Mouse (Mus musculus) forebrain, embryonic 12.5 days (tissue): ENCODE results near the gene Cd81. TPM values are rescaled to one million over a fixed set of nuclear protein-coding genes. Genes with fewer than 3 reads are reported as not detected.
A peak's percentile ranks its signal among the peaks of the same experiment; 100 is the strongest.

Experiments used
- ATAC-seq: fragments of 200-750 bp; cut with Nextera tagmentation; 2 replicates; pipeline ENCODE4 v1.8.0; 2017; ENCODE audit warnings: moderate TSS enrichment; ENCODE audit not compliant: low FRiP score
- H3K27ac ChIP-seq: fragments of 300-500 bp; sonication (generic); 2 replicates; pipeline ENCODE4 v1.5.1; 2016; ENCODE audit warnings: mild to moderate bottlenecking
- H3K27me3 ChIP-seq: fragments of 300-500 bp; sonication (generic); 2 replicates; pipeline ENCODE4 v1.6.1; 2016; ENCODE audit warnings: mild to moderate bottlenecking
- H3K36me3 ChIP-seq: fragments of 300-500 bp; sonication (generic); replicated peaks from 2 replicates; pipeline ENCODE4 v1.6.1; 2016; ENCODE audit warnings: mild to moderate bottlenecking
- H3K4me1 ChIP-seq: fragments of 300-500 bp; sonication (generic); 2 replicates; pipeline ENCODE4 v1.6.1; 2016
- H3K4me2 ChIP-seq: fragments of 300-500 bp; sonication (generic); 2 replicates; pipeline ENCODE4 v1.6.1; 2016; ENCODE audit warnings: mild to moderate bottlenecking, moderate library complexity
- H3K4me3 ChIP-seq: fragments of 300-500 bp; sonication (generic); replicated peaks from 2 replicates; pipeline ENCODE4 v1.5.1; 2016; ENCODE audit warnings: mild to moderate bottlenecking
- H3K9ac ChIP-seq: fragments of 300-500 bp; sonication (generic); 2 replicates; pipeline ENCODE4 v1.6.1; 2016; ENCODE audit warnings: mild to moderate bottlenecking
- H3K9me3 ChIP-seq: fragments of 300-500 bp; sonication (generic); 2 replicates; pipeline ENCODE4 v1.6.1; 2016
- WGBS: fragments of 180-500 bp; shearing (Covaris S2); methylation state at CpG from one replicate; pipeline ENCODE4 v1.1.7; 2016; 5-methylcytosine and 5-hydroxymethylcytosine counted together
- polyA plus RNA-seq: library from polyadenylated mRNA; unstranded; fragments of >200 nt; fragmentation: Nextera tagmentation; extraction: Ambion mirVana; gene quantifications from 2 replicates; pipeline ENCODE4 v1.2.1, GENCODE M21; 2016

Cd81 gene
- polyA plus RNA-seq, 1 experiment from 2014 or later, result 205 TPM

DNA sequence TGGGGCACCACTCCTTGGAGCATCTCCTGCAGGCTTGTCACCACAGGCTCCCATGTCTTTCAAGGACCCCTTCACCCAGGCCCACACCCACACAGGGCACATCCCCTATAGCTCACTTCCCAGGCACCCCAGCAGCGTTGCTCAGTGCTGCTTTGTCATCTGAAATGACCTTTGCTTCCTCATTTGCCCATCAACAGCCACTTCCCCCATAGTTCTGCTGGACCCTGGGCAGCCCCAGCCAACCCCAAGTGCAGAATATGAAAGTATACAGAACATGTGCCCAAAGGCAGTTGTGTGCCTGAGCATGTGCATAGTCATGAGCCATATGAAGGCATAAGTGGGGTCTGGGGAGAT, 43.0 kb downstream of the Cd81 start:
- H3K27me3 ChIP-seq, result peaks cover 7% of the 10 kb centered on the region; the same call in 1 of the 2 replicates
- WGBS, result 56% methylated on average over 1 of the region's 1 CpGs

GRCm38 (mm10) chr7:143100759-143101158, 48.2 kb downstream of the Cd81 start:
- H3K4me3 ChIP-seq, result no peak overlapping the region
- H3K36me3 ChIP-seq, result no peaks in the 10 kb centered on the region
- WGBS, result 75% methylated on average over 4 of the region's 4 CpGs
- H3K4me2 ChIP-seq, result no peak overlapping the region
- no peaks in the 10 kb centered on the region for H3K9me3 ChIP-seq
- H3K4me1 ChIP-seq, result no peaks in the 10 kb centered on the region; the same call in 1 of the 2 replicates
- H3K27me3 ChIP-seq, result peaks cover 33% of the 10 kb centered on the region
- no peak for ATAC-seq
- no peak overlapping the region for H3K27ac ChIP-seq
- H3K9ac ChIP-seq, result no peak overlapping the region

More for the DNA sequence above, 43.0 kb downstream of the Cd81 start:
- Histone ChIP-seq H3K36me3 (no peaks in the 10 kb centered on the region), H3K9me3 (no peaks in the 10 kb centered on the region), H3K27ac (no peak overlapping the region), H3K9ac (no peak overlapping the region), H3K4me1 (no peaks in the 10 kb centered on the region; the same call in 1 of the 2 replicates), H3K4me2 (no peak overlapping the region), H3K4me3 (no peak overlapping the region)
- no peak for ATAC-seq

- Histone ChIP-seq H3K4me2 (no peak overlapping the region), H3K9ac (no peak overlapping the region), H3K27ac (no peak overlapping the region), H3K36me3 (no peaks in the 10 kb centered on the region), H3K4me3 (no peak overlapping the region), H3K27me3 (peaks cover 72% of the 10 kb centered on the region), H3K9me3 (no peaks in the 10 kb centered on the region), H3K4me1 (peaks cover 7% of the 10 kb centered on the region)
- ATAC-seq, result no peak
- 79% methylated on average over 11 of the region's 11 CpGs for WGBS
Observed at GRCm38 (mm10) chr7:143105258-143105897, 52.8 kb downstream of the Cd81 start.

- WGBS, result 64% methylated on average over 4 of the region's 4 CpGs
- no peak for ATAC-seq
- Histone ChIP-seq H3K4me2 (peak within 1 kb of the TSS; percentile 45), H3K9me3 (no peaks in the 10 kb centered on the region), H3K27ac (no peak within 1 kb of the TSS), H3K27me3 (peaks cover 70% of the 10 kb centered on the region), H3K4me1 (peaks cover 7% of the 10 kb centered on the region), H3K4me3 (peak within 1 kb of the TSS; percentile 27), H3K9ac (no peak within 1 kb of the TSS), H3K36me3 (no peaks in the 10 kb centered on the region)
Observed at GRCm38 (mm10) chr7:143106062-143106461, 53.5 kb downstream of the Cd81 start, which contains the start of gene Kcnq1. TSS of gene Kcnq1 (plus strand) at chr7:143106362.

DNA sequence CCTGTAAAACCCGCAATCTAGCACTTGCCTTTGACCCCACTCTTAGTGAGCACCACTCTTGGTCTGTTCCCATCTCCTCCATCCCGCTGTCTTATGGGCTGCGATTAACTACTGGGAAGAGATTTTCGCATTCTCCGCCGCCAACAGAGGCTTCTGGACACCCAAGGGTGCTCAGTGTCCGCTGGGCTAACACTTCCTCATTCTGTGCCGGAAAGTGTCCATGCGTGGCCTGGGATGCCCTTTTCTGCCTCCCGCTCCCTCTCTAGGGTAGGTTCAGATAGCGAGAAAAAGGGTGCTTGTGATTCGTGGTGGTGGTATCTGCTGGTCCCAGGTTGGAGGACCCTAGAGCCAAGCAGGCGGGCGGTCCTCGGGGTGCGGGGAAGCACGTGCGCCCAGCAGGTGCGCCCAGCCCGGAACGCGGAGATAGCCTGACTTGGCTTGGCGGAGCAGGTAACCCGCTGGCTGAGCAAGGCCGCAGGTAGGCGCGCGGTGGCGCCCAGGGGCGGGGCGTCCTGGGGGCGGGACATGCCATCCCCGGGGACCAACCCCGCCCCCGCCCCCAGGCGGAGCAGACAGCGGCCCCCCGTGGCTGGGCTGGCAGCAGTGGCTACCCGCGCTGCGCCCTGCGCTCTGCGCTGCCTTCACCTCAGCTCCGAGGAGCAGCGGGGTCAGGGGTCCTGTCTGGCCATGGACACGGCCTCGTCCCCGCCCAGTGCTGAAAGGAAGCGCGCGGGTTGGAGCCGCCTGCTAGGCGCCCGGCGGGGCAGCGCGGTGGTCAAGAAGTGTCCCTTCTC, 54.3 kb downstream of the Cd81 start:
- H3K4me1 ChIP-seq, result peaks cover 7% of the 10 kb centered on the region
- WGBS, result 8% methylated on average over 53 of the region's 57 CpGs
- H3K27me3 ChIP-seq, result peaks cover 77% of the 10 kb centered on the region
- no peak overlapping the region for H3K27ac ChIP-seq
- no peak overlapping the region for H3K9ac ChIP-seq
- no peak for ATAC-seq
- no peaks in the 10 kb centered on the region for H3K9me3 ChIP-seq
- H3K36me3 ChIP-seq, result no peaks in the 10 kb centered on the region
- peak overlapping the region; percentile 27 for H3K4me3 ChIP-seq
- H3K4me2 ChIP-seq, result peak overlapping the region; percentile 45

- Histone ChIP-seq H3K36me3 (no peaks in the 10 kb centered on the region), H3K27me3 (peaks cover 77% of the 10 kb centered on the region), H3K4me2 (no peak overlapping the region), H3K4me1 (peaks cover 7% of the 10 kb centered on the region), H3K27ac (no peak overlapping the region), H3K4me3 (no peak overlapping the region), H3K9me3 (no peaks in the 10 kb centered on the region), H3K9ac (no peak overlapping the region)
- ATAC-seq, result no peak
- 51% methylated on average over 5 of the region's 5 CpGs for WGBS
Observed at GRCm38 (mm10) chr7:143108200-143108599, 55.7 kb downstream of the Cd81 start.

DNA sequence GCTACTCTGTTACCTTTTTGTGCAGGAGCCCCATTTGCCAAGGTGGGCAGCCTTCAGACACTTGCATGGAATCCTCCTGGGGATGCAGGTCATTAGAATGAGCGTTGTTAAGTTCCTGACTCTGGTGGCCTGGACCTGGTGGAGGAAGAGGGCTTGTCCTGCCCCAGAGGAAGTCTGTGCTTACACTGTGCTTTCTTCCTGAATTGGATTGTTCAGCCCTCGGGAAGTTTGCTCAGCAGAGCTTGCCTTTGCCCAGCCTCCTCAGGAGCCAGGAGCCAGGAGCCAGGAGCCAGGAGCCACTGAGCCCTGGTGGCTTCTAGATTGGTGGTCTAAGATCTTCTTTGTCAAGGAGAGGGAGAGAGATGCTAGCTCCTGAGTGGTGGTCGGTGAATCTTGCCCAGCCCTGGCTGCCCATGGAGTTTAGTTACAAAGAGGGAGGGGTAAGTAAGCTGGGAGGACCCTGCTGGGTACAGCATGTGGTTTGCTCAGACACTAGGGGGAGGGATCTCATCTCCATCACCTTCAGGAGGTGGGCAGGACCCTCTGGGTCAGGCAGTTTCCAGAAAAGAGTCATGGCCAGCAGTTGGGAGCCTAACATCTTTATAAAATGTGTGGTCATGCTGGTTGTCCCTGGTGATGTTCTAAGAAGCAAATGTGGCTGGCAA, 56.6 kb downstream of the Cd81 start:
- peaks cover 72% of the 10 kb centered on the region for H3K27me3 ChIP-seq
- 0 out of 2 replicates have a peak, but pooled peaks cover 2% of the 10 kb centered on the region for H3K9me3 ChIP-seq
- no peak overlapping the region for H3K4me2 ChIP-seq
- no peak overlapping the region for H3K27ac ChIP-seq
- no peak for ATAC-seq
- no peaks in the 10 kb centered on the region for H3K36me3 ChIP-seq
- H3K4me1 ChIP-seq, result peaks cover 7% of the 10 kb centered on the region
- WGBS, result 38% methylated on average over 3 of the region's 3 CpGs
- H3K9ac ChIP-seq, result no peak overlapping the region
- no peak overlapping the region for H3K4me3 ChIP-seq

GRCm38 (mm10) chr7:143109696-143110095, 57.2 kb downstream of the Cd81 start:
- peaks cover 7% of the 10 kb centered on the region for H3K4me1 ChIP-seq
- H3K4me2 ChIP-seq, result no peak overlapping the region
- no peaks in the 10 kb centered on the region for H3K36me3 ChIP-seq
- H3K27me3 ChIP-seq, result peaks cover 70% of the 10 kb centered on the region
- no peak for ATAC-seq
- H3K9me3 ChIP-seq, result 0 out of 2 replicates have a peak, but pooled peaks cover 4% of the 10 kb centered on the region
- WGBS, result 57% methylated on average over 3 of the region's 3 CpGs
- H3K9ac ChIP-seq, result no peak overlapping the region
- H3K27ac ChIP-seq, result no peak overlapping the region
- H3K4me3 ChIP-seq, result no peak overlapping the region

DNA sequence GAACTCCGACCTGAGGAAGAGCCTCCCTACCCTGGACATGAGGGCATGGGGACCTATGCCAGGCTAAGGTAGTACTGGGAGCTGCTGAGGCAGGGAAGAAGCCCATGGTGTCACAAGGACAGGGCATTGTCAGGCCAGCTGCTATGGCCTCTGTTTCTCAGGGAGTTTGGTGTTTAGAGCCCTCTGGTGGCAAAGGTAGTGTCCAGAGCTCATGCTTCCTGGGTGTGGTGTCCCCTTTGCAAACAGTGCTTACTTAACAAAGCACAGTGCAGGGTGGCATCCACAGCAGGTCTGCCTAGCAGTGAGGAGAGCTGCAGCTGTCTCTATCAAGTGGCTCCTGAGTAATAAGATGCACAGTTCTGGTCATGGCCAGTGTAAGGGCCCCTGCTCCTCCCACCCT, 58.3 kb downstream of the Cd81 start:
- Histone ChIP-seq H3K4me2 (no peak overlapping the region), H3K36me3 (no peaks in the 10 kb centered on the region), H3K4me3 (no peak overlapping the region), H3K9ac (no peak overlapping the region), H3K27ac (no peak overlapping the region), H3K9me3 (peaks cover 8% of the 10 kb centered on the region; the same call in 1 of the 2 replicates), H3K4me1 (peaks cover 7% of the 10 kb centered on the region), H3K27me3 (peaks cover 59% of the 10 kb centered on the region)
- 48% methylated on average over 1 of the region's 1 CpGs for WGBS
- ATAC-seq, result no peak

GRCm38 (mm10) chr7:143111719-143112118, 59.2 kb downstream of the Cd81 start:
- Histone ChIP-seq H3K27ac (no peak overlapping the region), H3K4me1 (peaks cover 7% of the 10 kb centered on the region), H3K27me3 (peaks cover 50% of the 10 kb centered on the region), H3K9me3 (peaks cover 8% of the 10 kb centered on the region; the same call in 1 of the 2 replicates), H3K36me3 (no peaks in the 10 kb centered on the region), H3K4me2 (no peak overlapping the region), H3K4me3 (no peak overlapping the region), H3K9ac (no peak overlapping the region)
- 80% methylated on average over 4 of the region's 4 CpGs for WGBS
- ATAC-seq, result no peak

- no peak for ATAC-seq
- Histone ChIP-seq H3K4me2 (no peak overlapping the region), H3K9ac (no peak overlapping the region), H3K27me3 (peaks cover 43% of the 10 kb centered on the region), H3K9me3 (peaks cover 8% of the 10 kb centered on the region; the same call in 1 of the 2 replicates), H3K27ac (no peak overlapping the region), H3K4me3 (no peak overlapping the region), H3K36me3 (no peaks in the 10 kb centered on the region), H3K4me1 (peaks cover 1% of the 10 kb centered on the region)
- 73% methylated on average over 1 of the region's 1 CpGs for WGBS
Observed at GRCm38 (mm10) chr7:143112395-143112794, 59.9 kb downstream of the Cd81 start.

GRCm38 (mm10) chr7:143114773-143115172, 62.2 kb downstream of the Cd81 start:
- Histone ChIP-seq H3K27me3 (peaks cover 19% of the 10 kb centered on the region), H3K4me1 (peaks cover 4% of the 10 kb centered on the region; the same call in 1 of the 2 replicates), H3K4me3 (no peak overlapping the region), H3K9me3 (peaks cover 8% of the 10 kb centered on the region; the same call in 1 of the 2 replicates), H3K27ac (no peak overlapping the region), H3K4me2 (no peak overlapping the region), H3K36me3 (no peaks in the 10 kb centered on the region), H3K9ac (no peak overlapping the region)
- ATAC-seq, result no peak
